Mouse (Mus musculus): ENCODE data around the gene Pxmp2.

Pxmp2 gene

GRCm38 (mm10) chr5:110285770-110286445, at the start of gene Pxmp2, which contains the start of gene Pole:
Gene Pxmp2, minus strand, starts transcription at chr5:110286186.
Gene Pole, plus strand, starts transcription at chr5:110286306.
- peak; percentile 83 for DNase-seq

GRCm38 (mm10) chr5:110330508-110330907, 44.5 kb upstream of the Pxmp2 start:
- DNase-seq, result no peak

- no peak for DNase-seq
Observed at GRCm38 (mm10) chr5:110313127-110313526, 27.1 kb upstream of the Pxmp2 start.

GRCm38 (mm10) chr5:110308861-110309260, 22.9 kb upstream of the Pxmp2 start:
- no peak for DNase-seq

- DNase-seq, result no peak
Observed at GRCm38 (mm10) chr5:110300591-110300990, 14.6 kb upstream of the Pxmp2 start.

GRCm38 (mm10) chr5:110296637-110297036, 10.7 kb upstream of the Pxmp2 start:
- DNase-seq, result no peak

GRCm38 (mm10) chr5:110291649-110292048, 5.7 kb upstream of the Pxmp2 start:
- no peak for DNase-seq

- DNase-seq, result no peak
Observed at GRCm38 (mm10) chr5:110287084-110287475, 1.1 kb upstream of the Pxmp2 start.

- no peak for DNase-seq
Observed at GRCm38 (mm10) chr5:110286446-110287083, 579 bp upstream of the Pxmp2 start.

- no peak for DNase-seq
Observed at GRCm38 (mm10) chr5:110285156-110285555, 830 bp downstream of the Pxmp2 start.

GRCm38 (mm10) chr5:110284536-110284935, 1.4 kb downstream of the Pxmp2 start:
- no peak for DNase-seq

- no peak for DNase-seq
Observed at GRCm38 (mm10) chr5:110281984-110282383, 4.0 kb downstream of the Pxmp2 start.

GRCm38 (mm10) chr5:110276910-110277309, 9.1 kb downstream of the Pxmp2 start:
- DNase-seq, result no peak

GRCm38 (mm10) chr5:110276391-110276790, 9.6 kb downstream of the Pxmp2 start:
- DNase-seq, result no peak

GRCm38 (mm10) chr5:110274846-110275245, 11.1 kb downstream of the Pxmp2 start:
- no peak for DNase-seq

GRCm38 (mm10) chr5:110274147-110274546, 11.8 kb downstream of the Pxmp2 start:
- DNase-seq, result no peak

- DNase-seq, result no peak
Observed at GRCm38 (mm10) chr5:110270242-110270641, 15.7 kb downstream of the Pxmp2 start.

GRCm38 (mm10) chr5:110269141-110270101, 16.6 kb downstream of the Pxmp2 start, which contains the start of gene Pgam5:
Gene Pgam5, minus strand, starts transcription at chr5:110269913.
- DNase-seq, result peak; percentile 86

GRCm38 (mm10) chr5:110266941-110267340, 19.0 kb downstream of the Pxmp2 start:
- no peak for DNase-seq

- DNase-seq, result no peak
Observed at GRCm38 (mm10) chr5:110244091-110244490, 41.9 kb downstream of the Pxmp2 start.

GRCm38 (mm10) chr5:110232346-110232745, 53.6 kb downstream of the Pxmp2 start:
- DNase-seq, result no peak

GRCm38 (mm10) chr5:110231638-110232037, 54.3 kb downstream of the Pxmp2 start:
- DNase-seq, result no peak

- peak; percentile 92 for DNase-seq
Observed at GRCm38 (mm10) chr5:110230780-110231461, 55.1 kb downstream of the Pxmp2 start, which contains the start of gene Ankle2. Gene Ankle2, plus strand, starts transcription at chr5:110231004.
